Mouse (Mus musculus) B cell, adult 2 months (primary cell): Measurements from ENCODE around the gene Vps4a.
A peak's percentile ranks its signal among the peaks of the same experiment; 100 is the strongest.
"Not testable (repeated sequence)": the region's sequence is repeated elsewhere in the genome, so short reads cannot be mapped to it uniquely, and the experiment has no call there.

ENCODE experiments used
- DNase-seq, 2 experiments: peaks; one replicate each; pipeline ENCODE4 v3.0.0; 2022

Vps4a gene

GRCm38 (mm10) chr8:107030650-107031576 is at the start of gene Vps4a:
Gene Vps4a (plus strand): TSS chr8:107031222.
- DNase-seq, result peak; percentile 98 to 99

DNA sequence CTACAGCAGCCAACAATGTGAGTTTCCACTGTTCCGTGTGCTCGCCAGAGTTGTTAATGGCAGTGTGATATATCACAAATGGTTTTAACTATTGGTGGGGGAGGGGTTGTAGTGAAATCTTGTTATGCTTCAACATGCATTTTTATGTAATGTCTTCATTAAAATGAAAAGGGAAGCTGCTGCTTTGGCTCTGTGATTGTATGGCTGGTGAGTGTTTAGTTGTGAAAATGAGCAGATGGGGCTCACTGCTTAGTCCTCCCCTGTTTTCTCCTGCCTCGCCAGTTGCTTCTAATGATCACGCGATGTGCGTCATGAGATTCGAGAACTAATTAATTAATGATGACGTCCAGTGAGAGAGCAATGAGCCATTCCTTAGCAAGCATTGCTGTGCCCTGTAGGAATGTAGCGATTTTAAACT is 45.6 kb upstream of the Vps4a start:
- no peak for DNase-seq

GRCm38 (mm10) chr8:106985951-106986350 is 45.1 kb upstream of the Vps4a start:
- DNase-seq, result no peak

- DNase-seq, result no peak
Measured at GRCm38 (mm10) chr8:106987557-106987956, 43.5 kb upstream of the Vps4a start.

DNA sequence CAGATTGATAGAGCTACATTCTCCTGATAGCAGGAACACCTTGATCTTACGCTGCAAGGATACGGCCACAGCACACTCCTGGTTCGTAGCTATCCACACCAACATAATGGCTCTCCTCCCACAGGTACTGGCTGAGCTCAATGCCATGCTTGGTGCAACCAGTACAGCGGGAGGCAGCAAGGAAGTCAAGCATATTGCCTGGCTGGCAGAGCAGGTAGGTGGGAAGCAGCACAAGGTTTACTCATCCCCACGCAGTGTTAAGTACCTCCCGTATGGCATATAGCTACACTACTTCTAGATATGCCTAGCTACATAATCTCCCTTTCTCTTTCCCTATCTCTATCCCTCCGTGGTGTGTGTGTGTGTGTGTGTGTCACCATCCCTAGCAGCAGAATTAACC is 39.6 kb upstream of the Vps4a start:
- no peak for DNase-seq

DNA sequence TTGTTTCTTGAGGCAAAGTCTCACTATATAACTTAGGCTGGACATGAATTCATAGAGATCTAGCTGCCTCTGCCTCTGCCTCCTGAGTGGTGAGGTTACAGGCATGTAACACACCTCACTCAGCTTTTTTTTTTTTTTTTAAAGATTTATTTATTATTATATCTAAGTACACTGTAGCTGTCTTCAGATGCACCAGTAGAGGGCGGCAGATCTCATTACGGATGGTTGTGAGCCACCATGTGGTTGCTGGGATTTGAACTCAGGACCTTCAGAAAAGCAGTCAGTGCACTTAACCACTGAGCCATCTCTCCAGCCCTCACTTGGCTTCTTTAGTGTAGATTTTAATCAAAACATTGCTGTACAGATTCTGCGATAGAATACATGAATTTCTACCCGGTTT is 34.7 kb upstream of the Vps4a start:
- DNase-seq, result peak; percentile 25 to 26

DNA sequence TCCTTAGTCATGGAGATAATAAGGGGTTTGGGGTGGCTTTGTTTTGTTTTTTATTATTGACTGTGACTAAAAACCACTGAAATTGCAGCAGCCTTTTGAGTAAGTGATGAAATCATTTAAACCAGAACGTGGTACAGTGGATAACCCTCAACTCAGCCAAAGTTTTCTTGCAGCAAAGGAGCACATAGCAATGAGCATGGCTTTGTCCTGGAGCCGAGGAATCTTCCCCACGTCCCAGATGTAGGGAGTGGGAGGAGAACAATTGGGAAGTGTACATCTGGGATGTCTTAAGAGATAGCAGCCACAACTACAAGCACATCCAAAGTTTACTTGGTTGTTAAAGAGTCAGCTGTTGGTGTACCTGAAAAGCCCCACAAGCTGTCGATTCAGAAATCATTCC is 33.6 kb upstream of the Vps4a start:
- DNase-seq, result no peak

DNA sequence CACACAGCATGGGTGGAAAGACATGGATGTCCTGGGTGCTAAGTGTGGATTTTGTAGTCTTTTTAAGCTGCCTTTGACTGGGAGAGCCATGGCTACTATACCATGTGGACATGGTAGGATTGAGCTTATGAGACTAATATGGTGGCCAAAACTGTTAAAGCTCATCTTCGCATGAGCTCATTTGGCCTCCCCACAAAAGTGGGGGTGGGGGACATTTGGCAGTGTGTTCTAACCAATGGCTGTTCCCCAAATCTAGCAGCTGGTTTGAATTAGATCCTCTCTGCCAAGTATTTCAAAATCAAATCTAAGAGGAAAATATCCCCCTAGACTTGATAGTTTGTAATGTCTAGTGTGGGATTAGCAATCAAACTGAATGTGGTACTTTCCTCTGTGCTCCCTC is 32.0 kb upstream of the Vps4a start:
- DNase-seq, result no peak

GRCm38 (mm10) chr8:107002532-107002931 is 28.5 kb upstream of the Vps4a start:
- DNase-seq, result peak; percentile 91 to 93

DNA sequence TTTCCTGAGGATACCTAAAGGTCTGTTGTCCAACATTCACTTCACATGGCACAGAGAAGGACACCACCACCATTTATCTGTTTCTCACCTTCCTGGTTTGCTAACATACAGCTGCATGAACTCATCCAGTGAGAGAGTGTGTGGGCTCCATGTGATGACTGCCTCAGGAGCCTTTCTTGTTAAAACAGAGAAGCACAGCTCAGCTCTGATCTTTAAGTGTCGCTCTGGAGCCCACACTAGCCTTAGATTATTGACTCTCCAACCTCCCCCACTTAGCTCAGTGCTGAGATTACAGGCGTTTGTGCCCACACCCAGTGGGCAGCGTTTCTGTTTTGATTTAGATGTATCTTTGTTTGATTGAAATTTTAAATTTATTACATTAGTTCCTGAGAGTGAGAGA is 23.2 kb upstream of the Vps4a start:
- no peak for DNase-seq

GRCm38 (mm10) chr8:107012666-107013065 is 18.4 kb upstream of the Vps4a start:
- DNase-seq, result no peak

DNA sequence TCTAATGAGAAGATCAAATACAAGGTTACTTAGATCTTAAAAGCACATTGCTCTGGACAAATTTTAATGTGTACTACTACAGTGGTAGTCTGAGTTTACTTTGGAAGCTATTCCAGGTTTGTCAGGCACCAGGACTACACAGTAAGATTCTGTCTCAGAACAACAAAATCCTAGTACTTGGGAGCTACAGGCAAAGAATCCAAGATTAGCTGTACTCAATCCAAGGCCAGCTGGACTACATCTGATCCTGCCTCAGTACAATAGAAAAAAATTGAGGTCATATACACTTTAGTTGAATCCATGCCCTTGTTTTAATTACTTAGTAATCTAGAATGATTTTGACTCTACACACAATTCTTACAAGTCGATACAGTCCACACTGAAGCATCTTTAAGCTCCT is 16.1 kb upstream of the Vps4a start:
- no peak for DNase-seq

GRCm38 (mm10) chr8:107023479-107023878 is 7.5 kb upstream of the Vps4a start:
- no peak for DNase-seq

DNA sequence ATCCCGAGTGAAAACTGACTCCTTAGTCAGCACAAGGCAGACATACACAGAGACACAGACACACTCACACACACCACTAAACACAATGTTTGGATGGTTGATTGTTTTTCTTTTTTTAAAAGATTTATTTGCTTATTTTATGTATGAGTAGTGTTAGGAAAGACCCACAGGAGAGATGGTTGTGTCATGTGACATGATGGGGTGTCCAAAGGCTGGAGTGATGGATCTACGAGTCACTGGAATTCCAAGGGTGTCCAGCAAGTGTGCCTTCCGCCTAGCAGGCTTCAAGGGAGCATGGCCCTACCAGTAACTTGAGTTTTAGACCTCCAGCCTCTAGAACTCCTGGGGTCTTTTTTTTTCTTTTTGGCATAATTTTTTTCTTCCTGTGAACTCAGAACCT is 1.7 kb upstream of the Vps4a start:
- DNase-seq, result no peak

DNA sequence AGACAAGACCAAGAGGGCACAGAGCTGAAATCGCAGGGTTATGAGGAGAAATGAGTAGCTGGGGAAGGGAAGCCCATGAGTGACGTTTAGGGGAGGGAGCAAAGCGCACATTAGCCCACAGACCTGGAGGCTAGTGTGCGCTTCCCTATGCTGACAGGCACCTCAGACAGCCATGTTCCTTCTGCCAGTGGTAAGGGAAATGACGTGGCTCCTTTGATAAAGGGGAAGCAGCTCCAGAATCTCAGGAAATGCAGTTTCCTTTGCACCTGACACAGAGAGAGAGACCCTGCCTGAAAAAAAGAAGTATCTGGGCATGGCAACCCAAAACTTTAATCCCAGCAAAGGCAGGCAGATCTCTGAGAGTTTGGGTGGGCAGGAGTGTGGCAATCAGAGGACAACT is 964 bp upstream of the Vps4a start:
- peak; percentile 12 to 21 for DNase-seq

DNA sequence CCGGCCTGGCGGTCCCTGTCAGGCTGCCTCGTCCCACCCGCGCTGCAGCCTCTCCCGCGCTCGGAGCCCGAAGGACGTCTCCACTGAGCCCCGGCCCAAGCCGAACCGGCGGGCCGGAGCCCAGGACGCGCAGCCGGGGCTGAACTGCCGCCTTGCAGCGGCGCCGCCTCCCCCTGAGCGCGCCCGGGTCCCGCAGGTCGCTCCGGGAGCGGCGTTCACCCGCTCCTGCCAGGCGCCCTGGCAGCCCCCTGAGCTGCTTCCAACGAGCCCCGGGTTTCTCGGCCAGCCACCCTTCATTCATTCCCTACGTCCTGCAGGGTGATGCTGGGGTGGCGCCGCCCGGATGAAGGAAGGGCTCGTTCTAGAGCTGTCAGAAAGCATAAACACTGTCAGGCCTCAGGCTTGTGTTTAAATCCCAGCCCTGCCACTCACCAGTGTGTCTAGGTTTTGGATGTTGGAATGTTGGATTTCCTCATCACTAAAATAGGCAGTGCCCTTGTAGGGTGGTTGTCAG is 612 bp downstream of the Vps4a start:
- DNase-seq, result no peak

- not testable (repeated sequence) for DNase-seq
Measured at GRCm38 (mm10) chr8:107033609-107034008, 2.6 kb downstream of the Vps4a start.

- no peak for DNase-seq
Measured at GRCm38 (mm10) chr8:107035641-107036040, 4.6 kb downstream of the Vps4a start.

GRCm38 (mm10) chr8:107036626-107037025 is 5.6 kb downstream of the Vps4a start:
- no peak for DNase-seq

- no peak for DNase-seq
Measured at GRCm38 (mm10) chr8:107040632-107041031, 9.6 kb downstream of the Vps4a start.

GRCm38 (mm10) chr8:107045478-107045877 is 14.5 kb downstream of the Vps4a start:
- DNase-seq, result no peak

DNA sequence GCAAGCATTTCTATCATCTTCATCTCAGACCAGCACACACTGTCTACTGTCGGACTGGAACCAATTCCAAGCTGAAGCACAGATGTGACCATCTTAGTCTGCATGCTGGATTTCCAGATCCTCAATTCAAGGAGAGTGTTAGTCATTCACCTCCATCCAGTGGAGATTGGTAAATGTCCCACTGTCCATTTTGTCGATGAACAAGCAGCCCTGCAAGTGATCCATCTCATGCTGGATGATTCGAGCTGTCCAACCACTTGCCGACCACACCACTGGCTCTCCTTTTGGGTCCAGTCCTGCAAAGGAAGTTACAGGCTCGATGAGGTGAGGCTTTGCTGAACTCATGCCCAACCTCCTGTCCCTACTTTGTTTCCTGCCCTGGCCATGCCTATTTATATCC is 16.0 kb downstream of the Vps4a start:
- no peak for DNase-seq

DNA sequence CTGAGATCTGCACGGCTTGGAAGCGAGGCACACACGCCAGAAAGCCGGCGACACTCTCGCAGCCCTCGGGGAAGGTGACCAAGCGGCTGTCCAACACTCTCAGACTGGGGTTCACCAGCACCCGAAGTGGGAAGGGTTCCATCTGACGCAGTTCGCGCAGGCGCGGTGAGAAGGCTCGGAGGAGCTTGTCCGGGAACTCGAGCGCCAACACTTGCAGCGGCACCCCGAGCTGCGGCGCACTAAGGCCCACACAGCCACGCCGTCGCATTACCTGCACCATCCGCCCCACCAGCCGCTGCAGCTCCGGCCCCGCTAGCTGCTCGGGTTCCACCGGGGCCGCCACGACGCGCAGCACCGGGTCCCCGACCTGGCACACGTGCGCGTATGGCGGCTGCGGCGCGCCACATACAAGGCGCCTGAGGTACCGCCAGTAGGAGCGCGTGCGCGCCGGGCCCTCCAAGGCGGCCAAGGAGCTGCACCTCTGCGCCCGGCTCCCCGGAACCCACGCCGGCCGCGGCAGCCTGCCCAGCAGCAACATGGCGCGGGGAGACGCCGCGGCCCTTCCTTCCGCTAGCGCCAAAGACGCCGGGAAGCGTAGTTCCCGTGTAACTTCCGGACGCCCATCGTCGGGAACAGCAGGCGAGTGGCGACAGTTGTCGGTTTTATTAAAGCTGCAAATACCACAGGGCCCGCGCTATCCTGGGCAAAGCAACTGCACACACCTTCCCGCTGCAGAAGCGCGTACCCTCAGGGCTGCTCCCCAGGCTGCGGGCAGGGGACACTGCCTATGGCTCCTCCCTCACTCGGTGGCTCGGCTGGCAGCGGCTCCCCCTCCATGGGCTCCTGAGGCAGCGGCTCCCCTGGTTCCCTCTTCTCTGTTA is 17.3 kb downstream of the Vps4a start, which contains the start of gene Pdf:
Gene Pdf (minus strand): TSS at position 554 of the 881 bp plus-strand sequence.
- DNase-seq, result peak; percentile 71 to 75
